Mouse (Mus musculus) retina, adult 2 months (tissue): Measurements from ENCODE around the gene Syt14.

Source experiments
- DNase-seq: peaks from one replicate; pipeline ENCODE4 v3.0.0-alpha.2; 2012; ENCODE audit warnings: low read depth, low spot score

Gene Syt14

GRCm38 (mm10) chr1:192993491-192993890 is 42.1 kb downstream of the Syt14 start:
- DNase-seq: no peak

DNA sequence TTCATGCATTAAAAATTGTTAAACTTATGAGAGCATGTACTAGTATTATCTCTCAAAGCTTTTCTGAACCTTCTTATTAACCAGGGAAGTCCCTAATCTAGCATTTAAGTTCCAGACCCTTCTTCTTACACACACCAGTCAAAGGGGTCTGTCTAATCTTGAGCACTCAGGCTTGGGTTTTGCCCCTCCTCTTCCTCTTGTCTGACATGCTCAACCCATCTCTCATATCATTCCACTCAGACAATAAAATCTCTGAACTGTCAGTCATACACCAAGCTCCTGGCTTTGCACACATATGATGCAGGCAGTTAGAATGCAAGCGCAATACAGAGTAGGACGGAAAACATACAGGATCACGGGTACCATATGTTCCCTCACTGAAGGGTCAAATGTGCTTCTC is 48.4 kb downstream of the Syt14 start:
- no peak for DNase-seq

DNA sequence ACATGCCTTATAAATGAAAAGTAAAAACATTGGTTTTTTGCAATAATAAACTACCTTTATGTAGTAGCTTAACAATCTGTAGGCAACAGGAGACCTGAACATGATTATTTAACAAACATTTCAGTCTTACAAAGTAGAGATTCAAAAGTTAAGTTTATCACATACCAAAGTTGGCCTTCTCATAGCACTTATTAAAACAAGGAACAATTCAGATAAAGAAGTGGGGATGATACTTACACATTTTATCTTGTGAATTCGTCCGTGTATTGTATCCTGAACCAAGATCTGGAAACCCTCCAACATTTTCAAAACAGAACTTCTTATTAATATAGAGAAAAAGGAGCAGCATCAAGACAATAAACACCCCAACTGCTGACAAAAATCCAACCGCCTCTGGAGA is 49.1 kb downstream of the Syt14 start:
- DNase-seq: no peak

GRCm38 (mm10) chr1:192984333-192984732 is 51.2 kb downstream of the Syt14 start:
- no peak for DNase-seq

DNA sequence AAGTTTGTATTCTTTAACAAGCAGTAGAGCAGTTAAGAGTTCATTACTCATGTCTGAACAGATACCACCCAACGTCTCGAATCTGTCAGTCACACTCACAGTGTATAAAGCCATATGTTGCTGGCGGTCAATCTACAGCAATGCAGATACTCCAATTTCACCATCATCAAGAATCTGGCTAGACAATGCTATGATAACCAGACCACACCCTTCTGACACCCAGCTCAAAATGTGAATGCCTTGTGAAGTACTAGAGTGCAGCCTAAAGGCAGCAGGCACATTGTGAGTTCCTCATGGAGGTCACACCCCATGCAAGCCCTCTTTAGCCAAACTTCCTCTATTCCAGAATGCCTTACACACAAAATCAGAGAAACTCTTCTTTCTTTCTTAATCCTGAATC is 53.9 kb downstream of the Syt14 start:
- DNase-seq: no peak

DNA sequence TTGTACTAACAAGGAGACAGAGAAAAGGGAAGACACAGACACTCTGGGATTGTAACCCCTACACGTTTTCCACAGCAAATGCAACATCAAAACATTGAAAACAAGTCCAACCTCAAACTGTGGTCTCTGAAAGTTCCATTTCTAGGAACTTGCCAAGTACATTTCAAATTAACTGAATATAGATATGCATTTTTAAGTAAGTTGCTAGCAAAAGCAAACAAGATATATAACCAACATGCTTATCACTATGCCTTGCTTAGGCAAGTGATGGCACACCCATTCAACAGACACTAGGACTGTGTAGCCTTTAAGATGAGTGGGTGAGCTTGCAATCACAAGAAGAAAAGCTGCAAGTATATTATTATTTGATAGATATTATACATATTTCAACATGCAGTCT is 54.5 kb downstream of the Syt14 start:
- DNase-seq: no peak

GRCm38 (mm10) chr1:192962323-192962722 is 73.3 kb downstream of the Syt14 start:
- DNase-seq: no peak

DNA sequence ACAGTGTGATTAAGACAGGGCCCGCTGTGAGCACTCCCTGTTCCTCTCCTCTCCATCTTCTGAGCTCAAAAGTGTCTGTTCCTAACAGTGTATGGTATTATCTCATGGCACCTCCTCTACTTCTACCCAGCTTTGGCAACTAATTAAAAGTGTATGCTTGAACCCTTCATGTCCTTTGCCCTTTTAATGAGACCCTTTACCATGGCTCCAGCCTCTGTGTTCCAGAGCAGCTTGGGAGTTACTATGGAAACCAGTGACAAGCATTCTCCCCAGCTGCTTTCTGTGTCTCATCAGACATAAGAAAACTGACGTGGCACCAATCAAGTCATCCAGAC is 87.8 kb downstream of the Syt14 start:
- DNase-seq: no peak

- no peak for DNase-seq
These were observed 88.3 kb downstream of the Syt14 start for GRCm38 (mm10) chr1:192947170-192947838.

- DNase-seq: no peak
These were observed 96.5 kb downstream of the Syt14 start for GRCm38 (mm10) chr1:192939033-192939432.

DNA sequence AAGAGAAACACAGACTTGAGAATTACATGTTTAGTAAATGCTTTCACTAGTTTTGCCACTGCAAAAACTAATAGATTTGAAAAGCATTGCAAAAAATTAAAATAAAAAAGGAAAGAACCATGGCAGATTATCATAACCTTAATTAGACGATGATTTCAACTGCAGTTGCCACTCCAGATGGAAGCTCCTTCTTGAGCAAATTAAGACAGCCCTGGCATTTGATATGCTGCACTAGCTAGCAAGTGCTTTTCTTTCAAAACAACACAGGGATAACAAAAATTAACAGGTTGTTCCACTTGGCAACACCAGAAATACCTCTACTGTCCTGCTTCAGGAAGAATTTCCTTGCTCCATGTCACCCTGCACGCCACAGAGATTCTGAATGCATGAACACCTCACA is 97.6 kb downstream of the Syt14 start:
- no peak for DNase-seq

- no peak for DNase-seq
These were observed 103.8 kb downstream of the Syt14 start for GRCm38 (mm10) chr1:192931797-192932196.

DNA sequence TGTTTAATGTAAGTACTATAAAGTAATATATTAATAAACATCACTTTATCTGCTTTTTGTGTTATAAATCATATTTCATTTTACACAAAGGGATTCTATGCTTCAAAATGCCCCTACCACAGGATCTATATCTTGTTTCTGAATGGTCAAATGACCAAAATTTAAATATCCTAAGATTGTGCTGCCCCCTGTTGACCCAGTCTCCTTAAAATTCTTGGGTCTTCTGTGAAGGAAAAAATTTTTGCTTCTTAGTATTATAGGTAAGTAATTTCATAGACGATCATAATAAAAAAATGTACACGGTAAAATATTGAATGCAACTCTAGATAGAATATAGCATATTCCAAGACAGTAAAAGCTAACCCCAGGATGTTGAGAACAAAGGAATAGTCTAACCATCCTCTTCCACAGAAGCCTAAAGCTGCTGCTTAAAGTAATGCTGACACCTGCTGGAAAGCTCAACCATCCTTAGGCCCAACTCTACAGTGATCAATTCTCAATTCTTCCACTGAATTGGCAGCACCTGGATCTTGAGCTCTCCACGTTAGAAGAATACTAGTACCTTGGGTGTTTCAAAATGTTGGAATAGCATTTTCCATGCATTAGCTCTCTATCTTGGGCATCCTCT is 123.4 kb downstream of the Syt14 start:
- no peak for DNase-seq

DNA sequence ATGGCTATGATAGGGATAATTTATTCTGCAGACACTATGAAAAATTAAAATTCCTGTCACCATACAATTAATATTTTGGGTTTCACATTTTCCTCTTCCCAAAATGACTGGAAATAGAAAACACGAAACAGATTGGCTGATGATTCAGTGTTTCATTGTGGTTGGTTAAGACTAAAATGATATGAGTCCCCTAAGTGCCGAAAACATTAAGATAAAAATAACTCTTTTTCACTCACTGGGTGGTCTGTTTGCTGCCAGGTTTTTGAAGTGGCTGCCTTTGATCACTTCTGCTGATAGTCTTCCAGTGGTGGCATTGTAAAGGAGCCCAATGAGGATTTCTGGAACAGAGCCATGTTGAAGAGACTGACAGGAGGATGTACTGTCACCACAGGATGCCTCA is 134.1 kb downstream of the Syt14 start:
- DNase-seq: no peak

GRCm38 (mm10) chr1:192900913-192901312 is 134.7 kb downstream of the Syt14 start:
- no peak for DNase-seq

GRCm38 (mm10) chr1:192898742-192899141 is 136.8 kb downstream of the Syt14 start:
- DNase-seq: no peak

DNA sequence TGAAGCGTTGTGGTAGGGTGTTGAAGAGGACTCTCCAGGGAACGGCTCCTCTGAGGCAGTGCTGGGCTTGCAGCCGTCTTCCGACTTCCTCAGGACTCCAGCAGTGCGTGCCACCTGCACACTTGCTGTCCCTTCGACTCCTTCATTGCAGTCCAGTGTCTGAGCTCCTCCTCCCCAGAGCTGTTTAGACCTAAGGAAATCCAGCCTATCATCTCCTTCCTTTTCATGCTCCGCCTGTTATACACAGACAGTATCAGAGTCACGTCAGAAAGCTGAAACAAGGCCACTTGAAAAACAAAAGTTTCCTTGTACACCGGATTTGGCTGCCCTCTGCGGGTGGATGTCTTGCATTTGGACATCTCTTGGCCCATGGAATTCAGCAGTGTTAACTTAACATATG is 138.4 kb downstream of the Syt14 start:
- DNase-seq: no peak

DNA sequence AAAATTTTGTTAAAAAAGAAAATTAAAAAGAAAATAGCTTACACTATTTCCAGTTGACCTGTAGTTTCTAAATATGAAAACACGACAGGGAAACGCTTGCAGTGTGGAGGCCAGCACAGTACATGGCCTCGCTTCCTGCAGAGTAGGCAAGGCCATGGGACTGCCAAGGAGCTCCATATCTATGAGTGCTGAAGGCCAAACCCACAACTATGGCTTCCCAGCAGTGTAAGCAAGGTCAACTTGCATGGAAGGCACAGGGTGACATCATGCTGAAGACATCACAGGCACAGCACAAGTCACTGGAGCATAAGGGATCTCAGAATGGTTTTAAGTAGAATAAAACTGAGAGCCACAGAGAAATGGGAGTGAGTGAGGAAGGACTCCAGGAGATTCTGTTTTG is 139.5 kb downstream of the Syt14 start:
- no peak for DNase-seq

DNA sequence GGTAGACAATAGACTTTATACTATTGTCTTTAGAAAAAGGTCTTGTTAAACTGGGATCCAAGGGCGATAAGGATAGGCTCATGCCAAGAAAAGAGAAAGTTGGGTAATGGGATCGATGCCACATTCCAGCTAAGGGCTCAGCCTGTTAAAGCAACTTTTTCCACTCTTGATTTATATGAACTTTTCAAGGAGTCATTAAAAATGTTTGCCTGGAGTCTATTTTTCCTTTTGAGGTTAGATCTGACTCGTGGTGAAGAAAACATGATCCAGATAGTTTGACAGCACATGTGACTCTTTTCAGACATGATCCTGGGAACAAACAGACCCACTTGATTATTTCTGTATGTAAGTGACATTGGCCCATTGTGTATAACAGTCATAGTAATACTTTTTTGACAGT is 144.9 kb downstream of the Syt14 start:
- no peak for DNase-seq

- DNase-seq: no peak
These were observed 152.8 kb downstream of the Syt14 start for GRCm38 (mm10) chr1:192882617-192883295.

DNA sequence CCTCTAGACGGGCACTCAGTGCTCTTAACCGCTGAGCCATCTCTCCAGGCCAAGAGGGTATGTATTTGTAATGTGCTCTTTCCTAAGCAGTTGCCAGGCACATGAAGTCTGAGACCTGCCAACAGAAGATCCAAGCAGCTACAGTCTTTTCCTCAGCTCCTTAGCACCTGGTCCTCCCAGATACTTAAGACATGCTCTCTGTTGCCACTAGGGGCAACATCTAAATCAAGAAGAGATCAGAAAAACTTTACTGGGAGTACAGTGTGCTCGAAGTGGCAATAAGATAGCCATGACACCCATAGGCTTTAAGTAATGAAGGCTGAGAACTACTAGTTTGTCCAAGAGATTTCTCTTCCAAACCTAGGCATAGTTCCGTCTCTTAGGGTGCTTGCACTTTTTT is 155.4 kb downstream of the Syt14 start:
- DNase-seq: no peak

DNA sequence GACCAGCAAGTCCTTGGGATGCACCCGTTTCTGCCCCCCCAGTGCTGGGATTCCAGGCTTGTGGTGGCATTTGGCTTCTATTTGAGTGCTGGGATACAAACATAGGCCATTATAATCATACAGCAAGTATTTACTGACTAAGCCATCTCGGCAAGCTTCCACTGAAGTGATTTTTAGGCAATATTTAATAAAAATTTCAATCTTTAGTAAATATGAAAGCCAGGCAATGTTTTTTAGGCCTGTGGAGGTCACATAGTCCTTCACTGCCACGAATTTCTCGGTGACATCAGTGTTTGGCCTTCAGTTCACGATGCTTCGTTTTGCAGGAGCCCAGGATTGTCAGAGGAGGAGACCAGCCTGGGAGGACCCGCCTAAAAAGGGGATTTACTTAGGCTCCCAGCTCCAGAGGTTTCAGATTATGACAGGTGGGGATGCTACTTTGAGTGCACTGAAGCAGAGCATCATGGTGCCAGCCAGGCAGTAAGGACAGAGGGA is 156.4 kb downstream of the Syt14 start:
- DNase-seq: no peak

GRCm38 (mm10) chr1:192872841-192873240 is 162.7 kb downstream of the Syt14 start:
- no peak for DNase-seq
